Mouse (Mus musculus) thymus, adult 2 months (tissue): ENCODE data around the gene Ankrd36.

Source experiments
- CTCF ChIP-seq: fragments of 200-500 bp; IDR thresholded peaks from 2 replicates; pipeline ENCODE4 v1.5.1; 2012; ENCODE audit warnings: mild to moderate bottlenecking, control low read depth, low read length, moderate library complexity, borderline replicate concordance; ENCODE audit not compliant: control insufficient read depth, poor library complexity, insufficient read depth; ENCODE audit errors: extremely low read depth
- POLR2A ChIP-seq: fragments of 200-500 bp; IDR thresholded peaks from 2 replicates; pipeline ENCODE4 v1.6.1; 2012; ENCODE audit warnings: mild to moderate bottlenecking, low read length, control low read depth, moderate library complexity; ENCODE audit not compliant: control insufficient read depth, poor library complexity, insufficient read depth; ENCODE audit errors: extremely low read depth

GRCm38 (mm10) chr11:5546693-5547092 lies 22.8 kb upstream of the Ankrd36 start:
- TF ChIP-seq POLR2A (no peak), CTCF (no peak)
